Comparison of ENCODE assay signal across 8 mouse cellular contexts in genomic region chr15:82206365-82207104, GRCm38 (mm10). TPM values are rescaled to one million over a fixed set of nuclear protein-coding genes. Genes with fewer than 3 reads are reported as not detected.
DNase-seq lines count a peak whose midpoint lies in the region; ATAC-seq and TF ChIP-seq lines count a peak whose summit lies in the region.

No protein-coding gene starts in this region.

- H3K27me3 ChIP-seq in heart, embryonic 10.5 days (ENCODE audit: insufficient read depth, poor library complexity, severe bottlenecking) = peaks cover 85% of the 10 kb centered on the region
- H3K27me3 ChIP-seq in midbrain, postnatal 0 days (ENCODE audit: insufficient read depth, low read length) = peaks cover 41% of the 10 kb centered on the region

- no peak overlapping the region for H3K4me2 ChIP-seq in midbrain, postnatal 0 days (ENCODE audit: low read depth, low read length, poor library complexity, severe bottlenecking)

- peaks cover 23% of the 10 kb centered on the region for H3K4me1 ChIP-seq in heart, embryonic 10.5 days
- H3K4me1 ChIP-seq in midbrain, postnatal 0 days (ENCODE audit: insufficient read depth, low read length) = peaks cover 9% of the 10 kb centered on the region; the same call in 1 of the 2 replicates

- peak; percentile 76 for ATAC-seq in midbrain, postnatal 0 days (ENCODE audit: low FRiP score)

- H3K36me3 ChIP-seq in heart, embryonic 10.5 days = peaks cover 52% of the 10 kb centered on the region
- H3K36me3 ChIP-seq in midbrain, postnatal 0 days (ENCODE audit: insufficient read depth, low read length) = peaks cover 33% of the 10 kb centered on the region

- 56% methylated on average over 9 of the region's 9 CpGs for WGBS in heart, embryonic 10.5 days
- 61% methylated on average over 9 of the region's 9 CpGs for WGBS in midbrain, postnatal 0 days

- no peak for TF ChIP-seq CTCF in midbrain, postnatal 0 days (IDR thresholded peaks at IDR 0.05)

- no peaks in the 10 kb centered on the region for H3K9me3 ChIP-seq in heart, embryonic 10.5 days
- no peaks in the 10 kb centered on the region for H3K9me3 ChIP-seq in midbrain, postnatal 0 days (ENCODE audit: low read length)

- DNase-seq in urinary bladder, adult 18-20 months (ENCODE audit: low spot score in 2 of 2) = peak; percentile 19 to 47
- DNase-seq in urinary bladder, postnatal 10 days (ENCODE audit: low spot score) = no peak
- DNase-seq in cerebellum, postnatal 4 days (ENCODE audit: low spot score in 2 of 2) = peak; percentile 65 to 96
- no peak for DNase-seq in heart, embryonic 10.5 days (ENCODE audit: low spot score)
- DNase-seq in layer of hippocampus, postnatal 10 days (ENCODE audit: low spot score in 2 of 2) = peak; percentile 65 to 79
- DNase-seq in midbrain, postnatal 0 days (ENCODE audit: low spot score) = peak; percentile 93
- no peak for DNase-seq in natural killer cell, adult 2 months (ENCODE audit: low spot score in 2 of 2)
- DNase-seq in yolk sac, embryonic 10.5 days (ENCODE audit: low spot score) = no peak

- H3K4me3 ChIP-seq in heart, embryonic 10.5 days = peak overlapping the region; percentile 44
- no peak overlapping the region for H3K4me3 ChIP-seq in midbrain, postnatal 0 days (ENCODE audit: low read depth, low read length)

- 0 out of 2 replicates have a peak overlapping the region, but pooled peaks have one; percentile 32 for H3K27ac ChIP-seq in heart, embryonic 10.5 days
- H3K27ac ChIP-seq in midbrain, postnatal 0 days (ENCODE audit: low read depth, low read length) = no peak overlapping the region

- no peak overlapping the region for H3K9ac ChIP-seq in midbrain, postnatal 0 days (replicated peaks; ENCODE audit: low read length, poor library complexity, severe bottlenecking)

RNA-seq across cellular contexts. Expression of gene Shisa8, which starts 6.1 kb away (rescaled TPM):
- polyA plus RNA-seq in heart, embryonic 10.5 days (2016; fragmentation: Nextera tagmentation; extraction: Ambion mirVana) = 0.11 and 0.13 TPM in 2 replicates
- 1 to 10 TPM; 2.0 to 3.1 TPM for total RNA-seq in layer of hippocampus, postnatal 10 days (2021)
- 6.5 and 7.6 TPM in 2 replicates for total RNA-seq in midbrain, postnatal 0 days (2014; rRNA removed)
- 1.6 and 2.2 TPM in 2 replicates for polyA plus RNA-seq in midbrain, postnatal 0 days (2015; fragmentation: Nextera tagmentation; extraction: Ambion mirVana)

RNA-seq across cellular contexts. Expression of gene Tnfrsf13c, which starts 17.6 kb away (rescaled TPM):
- 0.20 TPM in 1 of 2 replicates, not detected in the other for polyA plus RNA-seq in heart, embryonic 10.5 days (2016; fragmentation: Nextera tagmentation; extraction: Ambion mirVana)
- total RNA-seq in layer of hippocampus, postnatal 10 days (2021) = 1 to 10 TPM in 1 of 2 experiments, under 1 TPM in 1; 0.69 to 1.0 TPM
- 0.94 and 2.1 TPM in 2 replicates for total RNA-seq in midbrain, postnatal 0 days (2014; rRNA removed)
- 0.18 and 0.27 TPM in 2 replicates for polyA plus RNA-seq in midbrain, postnatal 0 days (2015; fragmentation: Nextera tagmentation; extraction: Ambion mirVana)

RNA-seq across cellular contexts. Expression of gene Cenpm, which starts 38.0 kb away (rescaled TPM):
- 58.1 and 66.3 TPM in 2 replicates for polyA plus RNA-seq in heart, embryonic 10.5 days (2016; fragmentation: Nextera tagmentation; extraction: Ambion mirVana)
- total RNA-seq in layer of hippocampus, postnatal 10 days (2021) = 1 to 10 TPM; 6.5 to 9.0 TPM
- total RNA-seq in midbrain, postnatal 0 days (2014; rRNA removed) = 5.2 and 17.9 TPM in 2 replicates
- 10.2 TPM in 2 replicates for polyA plus RNA-seq in midbrain, postnatal 0 days (2015; fragmentation: Nextera tagmentation; extraction: Ambion mirVana)

RNA-seq across cellular contexts. Expression of gene 1500009C09Rik, which starts 45.7 kb away (rescaled TPM):
- polyA plus RNA-seq in heart, embryonic 10.5 days (2016; fragmentation: Nextera tagmentation; extraction: Ambion mirVana) = not detected in 2 replicates
- total RNA-seq in layer of hippocampus, postnatal 10 days (2021) = 10 to 100 TPM; 79.9 to 88.8 TPM
- total RNA-seq in midbrain, postnatal 0 days (2014; rRNA removed) = 139 and 156 TPM in 2 replicates
- polyA plus RNA-seq in midbrain, postnatal 0 days (2015; fragmentation: Nextera tagmentation; extraction: Ambion mirVana) = 15.4 and 17.9 TPM in 2 replicates

RNA-seq across cellular contexts. Expression of gene Srebf2, which starts 59.6 kb away (rescaled TPM):
- polyA plus RNA-seq in heart, embryonic 10.5 days (2016; fragmentation: Nextera tagmentation; extraction: Ambion mirVana) = 129 and 133 TPM in 2 replicates
- total RNA-seq in layer of hippocampus, postnatal 10 days (2021) = 100 to 1,000 TPM; 191 to 198 TPM
- total RNA-seq in midbrain, postnatal 0 days (2014; rRNA removed) = 204 and 245 TPM in 2 replicates
- polyA plus RNA-seq in midbrain, postnatal 0 days (2015; fragmentation: Nextera tagmentation; extraction: Ambion mirVana) = 141 and 150 TPM in 2 replicates

Comparison
In these comparisons a context has a peak if more than half of its experiments do, and no peak if none do; other contexts are left out.
1. DNase-seq: peak in urinary bladder, adult 18-20 months (2 of 2), cerebellum, postnatal 4 days (2 of 2), layer of hippocampus, postnatal 10 days (2 of 2) and midbrain, postnatal 0 days (single experiment); none in urinary bladder, postnatal 10 days (single experiment), heart, embryonic 10.5 days (single experiment), natural killer cell, adult 2 months (0 of 2) and yolk sac, embryonic 10.5 days (single experiment).